Mouse (Mus musculus): Measurements from ENCODE around the gene Dzank1. TPM values are rescaled to one million over a fixed set of nuclear protein-coding genes. Genes with fewer than 3 reads are reported as not detected.

Gene Dzank1
- polyA plus RNA-seq (2014; fragmentation: Illumina TruSeq; extraction: RNeasy Lipid Tissue Mini Kit (QIAGEN cat#74804); ENCODE audit: low replicate concordance) = 0.45 TPM

DNA sequence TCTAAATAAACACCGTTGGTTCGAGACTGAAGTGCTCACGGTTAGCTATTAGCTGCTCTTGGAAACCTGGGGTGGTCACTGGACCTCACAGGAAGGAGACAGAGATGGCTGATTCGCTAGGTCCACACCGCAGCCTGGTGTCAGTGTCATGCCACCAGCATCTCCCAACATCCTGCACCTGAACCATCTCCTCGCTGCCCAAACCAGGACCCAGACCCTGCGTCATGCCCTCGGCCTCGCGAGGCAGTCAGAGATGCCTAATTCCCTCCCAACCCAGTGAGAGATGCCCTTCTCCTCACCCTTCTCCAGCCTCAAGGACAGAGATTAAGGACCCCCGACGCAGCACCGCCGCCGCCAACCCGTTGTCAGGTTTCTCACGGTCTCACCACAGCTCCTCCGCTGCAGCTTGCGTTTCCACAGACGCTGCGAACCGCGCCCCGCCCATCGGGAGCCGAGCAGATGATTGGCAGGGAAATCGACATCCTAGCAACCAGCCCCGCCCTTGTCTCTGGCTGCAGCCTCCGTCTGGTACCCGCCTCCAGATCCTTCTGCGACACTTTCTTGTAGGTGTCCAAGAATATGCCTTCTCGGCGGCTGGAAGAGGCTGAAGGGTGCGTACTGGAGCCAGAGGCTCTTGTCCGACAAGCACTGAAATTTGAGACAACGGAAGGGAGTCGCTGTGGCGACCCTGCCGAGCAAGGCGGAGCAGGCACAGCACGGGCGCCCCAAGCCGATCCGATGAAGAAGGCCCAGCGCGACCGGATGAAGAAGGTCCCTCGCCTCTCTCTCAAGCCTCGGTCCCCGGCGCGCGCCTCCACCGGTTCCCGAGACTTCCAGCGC lies at the start of gene Dzank1, which contains the start of gene Polr3f:
Gene Dzank1 (minus strand): TSS at position 434 of the 840 bp plus-strand sequence.
Gene Polr3f (plus strand): TSS at position 738 of the 840 bp plus-strand sequence.

DNA sequence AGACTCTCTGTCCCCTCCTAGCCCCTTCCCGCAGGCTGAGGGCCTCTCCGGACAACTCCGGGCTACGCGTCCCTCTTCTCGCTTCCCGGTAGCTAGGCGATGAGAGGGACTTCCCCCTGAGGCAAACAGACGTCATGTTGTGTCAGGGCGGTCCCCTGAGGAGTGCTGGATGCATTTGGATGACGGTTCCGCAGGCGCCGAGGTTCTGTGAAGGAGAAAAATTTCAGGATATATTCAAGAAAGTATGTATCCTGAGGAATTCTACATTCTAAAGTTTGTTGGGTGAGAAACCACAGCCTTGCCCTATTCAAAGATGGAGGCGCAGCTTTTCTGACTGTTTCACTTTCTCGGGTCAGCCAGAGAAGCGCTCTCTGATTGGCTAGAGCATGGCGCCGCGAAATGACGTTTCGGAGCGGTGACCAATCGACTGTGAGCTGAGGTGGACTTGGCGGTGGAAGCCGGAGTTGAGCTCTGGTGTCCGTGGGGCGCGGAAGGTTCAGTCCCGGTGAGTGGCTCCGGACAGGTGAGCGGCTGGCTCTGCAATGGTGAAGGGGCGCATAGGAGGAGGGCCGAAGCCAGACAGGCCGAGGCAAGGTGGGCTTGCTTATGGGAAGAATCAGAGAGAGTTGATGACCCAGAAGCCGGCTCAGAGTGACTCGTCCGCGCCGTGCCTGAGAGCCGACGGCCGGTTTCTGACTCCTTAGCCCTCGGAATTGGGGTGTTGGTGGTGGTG lies 28.8 kb upstream of the Dzank1 start, which contains the start of gene Sec23b:
Gene Sec23b (plus strand): TSS at position 410 of the 733 bp plus-strand sequence.

DNA sequence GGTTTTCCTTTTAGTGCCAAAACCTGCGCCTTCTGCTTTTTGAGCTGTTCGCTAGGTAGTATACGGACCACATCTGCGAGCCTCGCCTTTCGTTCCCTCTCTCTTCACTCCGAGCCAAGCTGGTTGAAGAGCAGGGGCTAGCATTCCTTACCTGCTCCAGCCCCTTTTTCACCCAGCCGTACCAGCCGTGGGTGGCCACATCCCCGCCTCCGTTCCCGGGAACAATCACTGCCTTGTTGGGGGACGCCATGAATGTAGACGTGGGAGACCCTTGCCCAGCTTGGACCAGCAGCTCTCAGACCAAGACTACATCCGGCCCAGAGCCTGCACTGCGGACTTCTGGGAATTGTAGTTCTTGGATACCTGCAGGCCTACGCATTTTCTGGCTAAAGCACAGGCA lies 23.3 kb upstream of the Dzank1 start, which contains the start of gene Rbbp9:
Gene Rbbp9 (minus strand): TSS at position 341 of the 400 bp plus-strand sequence.

Other genes with a start within 250 kb of the Dzank1 start
- 5.1 TPM for gene Ovol2, start 195.3 kb downstream of the Dzank1 start, polyA plus RNA-seq (2014; fragmentation: Illumina TruSeq; extraction: RNeasy Lipid Tissue Mini Kit (QIAGEN cat#74804); ENCODE audit: low replicate concordance)
- gene Kat14, start 158.4 kb downstream of the Dzank1 start, polyA plus RNA-seq (2014; fragmentation: Illumina TruSeq; extraction: RNeasy Lipid Tissue Mini Kit (QIAGEN cat#74804); ENCODE audit: low replicate concordance) = 3.7 TPM
- 3.2 TPM for gene Pet117, start 158.4 kb downstream of the Dzank1 start, polyA plus RNA-seq (2014; fragmentation: Illumina TruSeq; extraction: RNeasy Lipid Tissue Mini Kit (QIAGEN cat#74804); ENCODE audit: low replicate concordance)
- 32.0 TPM for gene Polr3f, start 304 bp upstream of the Dzank1 start, polyA plus RNA-seq (2014; fragmentation: Illumina TruSeq; extraction: RNeasy Lipid Tissue Mini Kit (QIAGEN cat#74804); ENCODE audit: low replicate concordance)
- gene Rbbp9, start 23.5 kb upstream of the Dzank1 start, polyA plus RNA-seq (2014; fragmentation: Illumina TruSeq; extraction: RNeasy Lipid Tissue Mini Kit (QIAGEN cat#74804); ENCODE audit: low replicate concordance) = 73.5 TPM
- gene Sec23b, start 28.8 kb upstream of the Dzank1 start, polyA plus RNA-seq (2014; fragmentation: Illumina TruSeq; extraction: RNeasy Lipid Tissue Mini Kit (QIAGEN cat#74804); ENCODE audit: low replicate concordance) = 115 TPM
- gene Smim26, start 66.6 kb upstream of the Dzank1 start, polyA plus RNA-seq (2014; fragmentation: Illumina TruSeq; extraction: RNeasy Lipid Tissue Mini Kit (QIAGEN cat#74804); ENCODE audit: low replicate concordance) = 11.9 TPM
- gene Dtd1, start 72.5 kb upstream of the Dzank1 start, polyA plus RNA-seq (2014; fragmentation: Illumina TruSeq; extraction: RNeasy Lipid Tissue Mini Kit (QIAGEN cat#74804); ENCODE audit: low replicate concordance) = 8.9 TPM